Mouse (Mus musculus) lung, adult 2 months (tissue): ENCODE results near the gene Irak2.

ENCODE experiments used
- CTCF ChIP-seq: fragments of 200-500 bp; IDR thresholded peaks from 2 replicates; pipeline ENCODE4 v1.5.1; 2011; ENCODE audit warnings: mild to moderate bottlenecking, low read length, control low read depth; ENCODE audit not compliant: insufficient read depth
- POLR2A ChIP-seq: fragments of 200-500 bp; IDR thresholded peaks from 2 replicates; pipeline ENCODE4 v1.6.1; 2011; ENCODE audit warnings: low read depth, mild to moderate bottlenecking, control low read depth, low read length, borderline replicate concordance; ENCODE audit errors: extremely low read depth

DNA sequence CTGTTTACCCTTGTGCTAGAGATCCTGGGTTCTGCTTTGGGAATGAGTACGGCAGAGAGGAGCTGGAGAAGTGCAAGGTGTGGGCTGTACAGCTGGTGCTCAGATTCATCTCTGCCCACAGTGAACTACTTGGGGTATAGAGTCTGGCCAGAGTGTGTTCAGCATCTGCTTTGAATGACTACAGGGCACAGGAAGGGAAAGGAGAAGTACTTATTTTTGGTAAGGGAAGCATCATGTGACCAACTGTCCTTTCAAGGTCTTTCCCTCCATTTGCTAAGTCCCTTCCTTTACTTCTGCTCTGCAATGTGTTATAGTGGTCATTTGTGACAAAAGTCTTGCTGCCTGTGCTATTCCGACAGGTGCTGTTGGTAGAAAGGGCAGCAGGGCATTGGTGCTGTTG is 76.0 kb downstream of the Irak2 start:
- no peak for TF ChIP-seq POLR2A
- TF ChIP-seq CTCF: no peak
